Mouse (Mus musculus) kidney, adult 9 months (tissue): ENCODE measurements around the gene Pcmt1.
"Not testable (repeated sequence)": the region's sequence is repeated elsewhere in the genome, so short reads cannot be mapped to it uniquely, and the experiment has no call there.

Experiments used
- DNase-seq: peaks from one replicate; pipeline ENCODE4 v3.0.0; 2022

The Pcmt1 gene

DNA sequence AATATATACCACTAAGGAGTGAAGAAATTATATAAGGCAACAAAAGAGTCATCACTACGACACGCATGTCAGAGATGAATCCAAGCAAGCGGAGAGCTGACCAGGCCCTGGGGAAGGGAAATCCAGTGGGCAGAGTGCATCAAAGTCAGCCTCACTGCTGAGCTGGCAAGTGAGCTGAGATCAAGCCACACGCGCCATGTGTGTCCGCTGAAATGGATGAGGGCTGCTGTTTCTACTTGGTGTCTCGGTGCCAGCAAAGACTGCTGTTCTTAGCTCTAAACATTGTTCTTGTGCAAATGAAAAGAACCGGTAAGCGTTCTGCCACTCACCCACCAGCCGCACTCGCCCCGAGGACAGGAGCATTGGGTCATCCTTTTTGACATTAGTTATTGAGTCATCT, 40.6 kb downstream of the Pcmt1 start:
- no peak for DNase-seq

DNA sequence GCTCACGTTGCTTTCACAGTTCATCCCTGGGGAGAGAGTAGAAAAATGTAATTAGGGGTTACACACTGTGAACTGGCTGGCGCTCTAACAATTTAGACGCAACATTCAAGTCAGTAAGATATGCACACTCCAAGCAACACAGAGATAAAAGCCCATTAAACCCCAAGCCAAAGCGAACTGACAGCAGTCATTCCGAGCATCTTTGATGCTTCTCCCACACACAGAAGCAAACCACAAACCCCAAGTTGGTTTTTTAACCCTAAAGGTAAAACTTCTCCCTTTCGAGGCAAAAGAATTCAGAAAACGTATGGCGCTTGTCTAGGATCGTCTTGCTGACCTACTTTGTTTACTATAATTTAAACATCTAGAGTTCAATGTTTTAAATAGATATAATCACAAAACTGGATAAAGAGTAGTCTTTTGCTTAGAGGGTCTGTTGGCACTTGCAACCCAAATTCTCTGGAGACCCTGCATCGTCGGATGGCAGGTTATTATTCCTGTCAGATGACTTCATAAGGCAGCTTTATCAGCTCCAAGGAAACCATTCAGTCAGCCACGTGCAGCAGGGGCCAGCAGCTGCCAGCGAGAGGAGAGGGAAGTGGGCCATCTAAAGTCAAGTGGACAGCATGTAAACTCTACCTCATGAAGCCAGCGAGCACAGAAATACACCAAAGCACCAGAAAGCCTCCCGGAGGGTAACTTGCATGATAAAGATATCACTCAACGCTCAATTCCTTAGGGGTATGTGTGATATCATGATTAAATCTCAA, 49.8 kb downstream of the Pcmt1 start:
- DNase-seq, result no peak

DNA sequence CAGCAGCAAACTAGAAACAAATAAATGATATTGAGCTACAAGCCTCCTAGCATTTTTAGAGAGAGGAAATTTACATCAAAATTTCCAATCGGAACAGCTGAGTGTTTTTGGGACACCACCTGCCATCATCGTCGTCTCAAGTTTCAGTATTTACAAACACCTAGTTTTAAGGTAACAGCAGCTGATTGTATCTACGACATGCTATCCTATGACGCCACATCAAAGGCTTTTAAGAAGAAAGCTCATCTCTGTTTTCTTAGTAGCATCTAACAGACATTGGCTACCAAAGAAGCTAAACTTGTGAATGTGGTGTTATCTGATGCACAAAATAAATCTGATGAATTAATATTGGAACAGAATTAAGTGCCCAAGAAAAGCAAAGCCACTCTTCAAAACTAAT, 50.6 kb downstream of the Pcmt1 start:
- DNase-seq, result no peak

DNA sequence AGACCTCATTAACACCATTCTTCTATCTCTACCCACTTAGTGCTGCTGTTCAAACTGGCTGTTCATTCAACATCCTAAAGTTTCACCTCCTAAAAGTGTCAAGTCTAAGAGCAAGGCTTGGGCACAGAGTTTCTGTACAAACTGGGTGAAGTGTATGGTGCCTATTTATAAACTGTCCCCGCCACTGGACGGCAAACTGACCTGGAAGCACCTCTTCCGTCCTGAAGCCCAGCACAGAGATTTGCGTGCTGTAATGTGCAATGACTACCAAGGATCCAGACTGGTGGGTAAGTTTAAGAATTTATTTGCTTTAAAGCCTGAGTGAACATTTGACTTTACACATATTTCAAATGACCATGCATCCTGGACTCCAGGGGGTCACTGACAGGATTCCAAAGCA, 51.8 kb downstream of the Pcmt1 start:
- no peak for DNase-seq

DNA sequence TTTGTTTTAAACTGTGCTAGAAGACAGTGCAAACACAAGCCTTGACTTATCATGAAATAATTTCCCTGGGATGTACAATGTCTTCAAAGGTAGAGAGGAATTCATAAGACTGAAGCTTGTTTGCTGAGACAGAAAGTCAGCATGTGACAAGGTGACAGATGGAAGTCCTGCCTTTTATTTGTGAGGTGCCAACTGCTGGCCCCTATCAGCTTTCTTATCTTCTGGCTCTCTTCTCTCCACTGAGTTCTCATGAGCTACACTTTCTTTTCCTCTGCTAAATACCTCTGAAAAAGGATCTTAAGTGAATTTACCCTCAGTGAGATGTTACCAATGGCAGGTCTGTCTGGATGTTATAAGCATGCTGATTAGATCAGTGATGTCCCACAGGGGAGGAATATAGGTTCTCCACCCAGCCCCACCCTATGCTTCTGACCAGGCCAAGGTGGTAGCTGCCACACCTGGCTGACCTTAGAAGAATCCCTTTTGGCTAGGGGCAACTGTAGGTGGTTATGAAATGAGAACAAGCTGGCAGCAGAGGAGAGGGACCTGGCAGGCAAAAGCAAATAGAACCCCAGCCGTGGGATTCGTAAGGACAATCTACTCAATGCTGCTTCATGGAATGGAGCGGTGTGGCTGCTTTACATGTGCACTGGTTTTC, 56.9 kb downstream of the Pcmt1 start:
- DNase-seq, result no peak

DNA sequence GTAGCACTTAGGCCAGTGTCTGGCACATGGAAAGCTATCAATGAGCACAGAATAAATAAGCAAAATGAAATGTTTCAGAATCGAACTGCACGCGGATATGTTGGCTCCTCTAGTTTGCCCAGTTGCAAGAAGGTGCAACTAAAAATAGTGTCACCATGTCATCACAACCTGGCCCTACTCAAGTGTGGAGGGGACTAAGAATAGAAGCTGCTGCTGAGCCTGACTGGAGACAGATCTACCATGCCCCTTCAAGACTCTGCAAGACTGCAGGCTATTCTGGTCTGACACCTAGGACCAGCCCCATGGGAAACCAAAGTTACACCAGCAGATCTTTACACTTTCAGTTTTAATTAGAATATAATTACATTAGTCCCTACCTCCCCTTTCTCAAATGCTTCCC, 58.6 kb downstream of the Pcmt1 start:
- DNase-seq, result no peak

DNA sequence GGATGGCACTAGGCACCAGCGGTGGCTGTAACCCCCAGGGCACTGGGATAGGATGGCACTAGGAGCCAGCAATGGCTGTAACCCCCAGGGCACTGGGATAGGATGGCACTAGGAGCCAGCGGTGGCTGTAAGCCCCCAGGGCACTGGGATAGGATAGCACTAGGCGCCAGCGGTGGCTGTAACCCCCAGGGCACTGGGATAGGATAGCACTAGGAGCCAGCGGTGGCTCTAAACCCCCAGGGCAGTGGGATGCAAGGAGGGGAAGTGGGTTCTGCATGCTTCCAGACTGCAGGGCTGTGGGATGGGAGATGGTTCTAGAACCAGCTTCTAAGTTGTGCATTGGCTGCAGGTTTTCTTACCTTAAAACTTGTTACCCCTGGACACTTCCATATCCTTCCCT, 60.2 kb downstream of the Pcmt1 start:
- DNase-seq, result no peak

DNA sequence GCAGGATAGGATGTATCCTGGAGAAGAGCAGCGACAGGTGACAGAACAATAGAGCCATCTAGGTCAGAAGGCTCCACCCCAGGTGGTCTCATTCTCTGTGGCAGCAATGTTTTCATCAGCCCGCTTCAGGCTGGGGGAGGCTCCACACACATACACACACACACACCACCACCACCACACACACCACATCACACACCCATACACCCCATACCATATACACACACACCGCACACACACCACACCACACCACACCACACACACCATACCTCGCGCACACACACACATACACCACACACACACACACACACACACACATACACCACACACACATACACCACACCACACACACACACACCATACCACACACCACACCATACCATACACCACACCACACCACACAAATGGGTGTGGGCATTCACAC, 61.1 kb downstream of the Pcmt1 start:
- DNase-seq, result no peak

DNA sequence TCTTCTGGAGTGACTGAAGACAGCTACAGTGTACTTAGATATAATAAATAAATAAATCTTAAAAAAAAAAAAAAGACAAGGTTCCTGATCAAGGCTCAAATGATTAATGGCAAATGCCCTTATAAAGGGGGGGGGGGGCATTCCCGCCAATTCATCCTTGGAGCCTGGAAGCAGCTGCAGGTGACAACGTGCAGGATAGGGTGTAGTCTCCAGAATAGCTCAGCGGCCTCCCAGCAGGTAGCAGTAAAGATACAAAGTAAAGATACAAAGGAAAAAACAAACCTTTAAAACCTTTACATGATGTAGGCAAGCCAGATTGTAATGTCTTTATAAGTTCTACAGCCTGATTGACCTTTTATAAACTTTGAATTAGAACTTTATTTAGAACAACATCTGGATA, 63.4 kb downstream of the Pcmt1 start:
- not testable (repeated sequence) for DNase-seq

DNA sequence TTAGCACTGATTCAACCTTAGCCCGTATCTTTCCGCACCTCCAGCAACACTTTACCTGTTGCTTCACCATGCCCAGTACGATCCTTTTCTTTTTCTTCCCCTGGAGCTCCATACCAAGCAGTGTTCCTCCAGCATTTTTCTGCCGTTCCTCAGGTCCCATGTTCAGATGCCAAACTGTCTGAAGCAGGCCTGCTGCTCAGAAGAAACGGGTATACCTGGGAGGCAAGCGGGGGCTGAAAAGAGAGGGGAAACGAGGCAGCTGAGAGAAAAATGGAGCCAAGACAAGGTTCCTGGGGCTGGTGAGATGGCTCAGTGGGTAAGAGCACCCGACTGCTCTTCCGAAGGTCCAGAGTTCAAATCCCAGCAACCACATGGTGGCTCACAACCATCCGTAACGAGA, 63.8 kb downstream of the Pcmt1 start:
- not testable (repeated sequence) for DNase-seq

DNA sequence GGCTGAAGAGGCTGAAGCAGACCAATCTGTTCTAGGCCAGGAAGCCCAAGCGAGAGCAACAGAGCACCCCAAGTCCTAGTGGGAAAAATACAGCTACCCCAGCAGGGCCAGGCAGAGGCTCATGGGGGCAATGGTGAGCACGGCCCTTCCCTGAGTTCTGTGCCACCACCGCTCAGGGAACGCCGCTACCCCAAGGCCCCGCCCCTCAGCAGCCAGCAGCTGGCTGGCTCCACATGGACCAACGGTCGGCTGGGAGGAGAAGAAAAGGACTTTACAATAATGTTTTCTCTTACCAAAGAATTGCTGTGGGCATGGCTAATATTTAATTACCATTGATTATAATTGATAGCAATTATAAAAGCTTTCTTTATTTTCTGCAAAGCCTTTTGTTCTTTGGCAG, 66.1 kb downstream of the Pcmt1 start:
- DNase-seq, result no peak

DNA sequence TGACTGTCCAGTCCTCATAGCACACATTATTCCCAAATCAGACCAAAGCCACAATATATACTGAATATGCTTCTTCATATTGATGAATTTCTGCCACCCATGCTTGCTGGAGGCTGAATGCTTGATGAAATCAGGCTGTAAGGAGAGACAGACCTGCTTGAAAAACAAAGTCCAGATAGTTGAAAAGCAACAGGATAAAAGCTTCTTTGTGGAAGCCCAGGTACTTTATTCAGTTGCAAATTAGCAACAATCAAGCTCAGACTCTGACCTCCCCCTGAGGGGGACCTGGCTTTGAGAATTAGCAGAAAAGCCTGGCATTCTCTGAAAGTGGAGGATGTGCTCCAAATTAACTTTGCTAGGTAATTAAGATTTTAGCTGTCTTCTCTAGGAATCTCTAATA, 68.7 kb downstream of the Pcmt1 start:
- DNase-seq, result not testable (repeated sequence)

DNA sequence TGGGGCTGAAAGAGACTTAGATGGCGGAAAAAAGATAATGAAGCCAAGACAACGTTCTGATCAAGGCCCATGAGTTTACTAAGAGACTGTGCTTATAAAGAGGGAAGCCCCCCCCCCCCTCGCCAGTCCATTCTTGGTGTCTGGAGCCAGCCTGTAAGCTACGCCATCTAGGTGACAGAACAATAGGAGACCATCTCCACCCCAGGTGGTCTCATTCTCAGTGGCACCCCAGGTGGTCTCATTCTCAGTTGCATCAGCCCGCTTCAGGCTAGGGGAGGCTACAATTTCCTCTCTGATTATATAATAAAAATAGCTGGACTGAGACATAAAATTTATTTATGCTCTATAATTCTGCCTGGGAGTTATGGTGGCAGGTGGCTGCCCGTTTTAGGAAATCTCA, 69.3 kb downstream of the Pcmt1 start:
- no peak for DNase-seq

DNA sequence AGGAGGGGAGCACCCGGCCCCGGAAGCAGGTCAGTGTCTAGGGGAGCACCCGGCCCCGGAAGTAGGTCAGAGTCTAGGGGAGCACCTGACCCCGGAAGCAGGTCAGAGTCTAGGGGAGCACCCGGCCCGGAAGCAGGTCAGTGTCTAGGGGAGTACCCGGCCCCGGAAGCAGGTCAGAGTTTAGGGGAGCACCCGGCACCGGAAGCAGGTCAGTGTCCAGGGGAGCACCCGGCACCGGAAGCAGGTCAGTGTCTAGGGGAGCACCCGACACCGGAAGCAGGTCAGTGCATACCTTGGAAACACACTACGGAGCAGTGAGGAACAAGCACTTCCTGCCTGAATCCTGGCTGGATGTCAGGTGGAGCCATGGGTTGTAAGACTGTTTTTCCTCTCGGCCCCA, 72.3 kb downstream of the Pcmt1 start:
- no peak for DNase-seq

DNA sequence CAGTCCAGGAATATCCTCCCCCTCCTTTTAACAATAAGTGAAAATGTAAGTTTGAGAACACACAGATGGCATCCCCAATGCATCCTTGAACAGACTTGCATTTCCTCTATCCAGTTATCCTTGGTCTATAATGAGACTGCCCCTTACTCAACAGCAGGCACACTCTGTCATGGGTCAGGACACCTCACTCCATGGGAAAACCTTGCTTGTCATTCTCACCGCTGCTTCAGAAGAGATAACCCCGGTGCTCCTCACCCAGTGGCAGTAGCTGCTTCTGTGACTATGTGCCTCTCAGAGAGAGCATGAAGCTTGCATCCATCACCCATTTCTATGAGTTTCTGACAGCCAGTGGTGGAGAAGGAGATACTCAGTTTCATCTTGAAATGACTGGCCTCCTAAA, 74.5 kb downstream of the Pcmt1 start:
- no peak for DNase-seq

DNA sequence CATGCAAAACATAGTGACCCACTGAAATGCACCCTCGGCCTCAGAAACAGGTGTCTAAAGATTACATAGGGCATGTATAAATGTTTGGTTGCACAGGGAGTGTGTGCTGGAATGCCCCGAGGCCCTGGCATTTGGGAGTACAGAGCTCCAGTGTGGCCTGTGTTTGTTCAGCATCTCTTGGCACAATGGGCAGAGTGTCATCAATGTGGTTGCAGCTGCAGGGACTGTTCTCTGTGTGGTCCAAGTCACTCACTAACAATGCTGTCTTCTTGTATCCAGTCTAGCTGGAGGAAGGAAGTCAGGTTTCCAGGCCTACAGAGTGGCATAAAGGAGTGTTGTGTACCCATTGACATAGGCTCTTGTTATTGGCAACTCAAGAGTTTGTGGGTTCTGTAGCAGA, 75.8 kb downstream of the Pcmt1 start:
- no peak for DNase-seq

DNA sequence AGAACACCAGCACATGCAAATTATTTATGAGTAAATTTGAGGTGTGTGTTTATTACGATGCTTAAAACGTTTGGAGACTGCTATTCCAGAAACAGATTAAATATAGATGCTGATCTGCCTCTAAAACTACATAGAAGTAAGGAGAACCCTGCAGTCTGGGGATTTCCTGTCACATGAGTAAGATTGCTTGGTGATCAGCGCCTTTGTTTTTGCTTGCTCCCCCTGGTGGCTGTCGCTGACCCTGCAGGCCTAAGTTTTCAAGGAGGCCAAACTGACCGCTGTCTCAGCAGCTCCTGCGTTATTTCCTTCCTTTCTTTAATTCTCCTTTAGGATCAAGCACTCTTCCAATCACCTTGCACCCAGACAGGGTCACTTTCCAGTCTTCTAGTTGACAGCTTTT, 80.3 kb downstream of the Pcmt1 start:
- peak; percentile 83 for DNase-seq

DNA sequence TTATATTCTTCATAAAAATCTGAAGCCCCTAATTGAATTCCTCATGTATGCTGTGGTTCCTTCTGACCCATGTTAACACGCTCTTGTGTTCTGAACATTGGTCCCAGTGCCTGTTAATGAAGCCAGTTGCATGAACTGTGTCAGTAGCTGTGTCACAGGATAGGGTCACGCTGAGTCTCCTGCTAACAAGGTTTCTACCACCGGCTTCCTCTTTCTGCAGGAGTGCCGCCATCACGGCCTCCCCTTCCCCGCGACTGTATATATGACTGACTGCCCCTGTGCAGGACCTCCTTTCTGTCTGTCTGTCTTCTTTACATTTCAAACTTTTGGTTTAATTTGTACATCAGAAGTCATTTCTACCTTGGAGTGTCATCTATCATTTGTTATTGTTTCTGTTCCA, 82.8 kb downstream of the Pcmt1 start:
- no peak for DNase-seq

DNA sequence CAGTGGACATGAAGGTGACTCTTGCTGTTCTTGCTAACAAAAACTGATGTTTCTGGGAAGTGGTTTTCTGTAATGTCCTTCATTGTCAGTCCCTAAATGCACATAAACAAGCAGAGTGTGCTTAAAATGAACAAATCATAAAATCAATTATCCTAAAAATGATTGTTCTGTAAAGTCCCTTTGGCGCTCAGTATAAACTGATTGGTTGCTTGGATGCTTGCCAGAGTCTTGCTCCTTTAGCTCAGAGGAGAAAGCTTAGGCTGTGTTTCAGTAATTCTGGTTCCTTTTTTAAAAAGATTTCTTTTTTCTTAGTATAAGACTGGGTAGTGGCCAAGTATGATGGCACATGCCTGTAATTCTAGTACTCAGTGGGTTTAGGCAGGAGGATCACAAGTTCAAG, 84.7 kb downstream of the Pcmt1 start:
- no peak for DNase-seq

DNA sequence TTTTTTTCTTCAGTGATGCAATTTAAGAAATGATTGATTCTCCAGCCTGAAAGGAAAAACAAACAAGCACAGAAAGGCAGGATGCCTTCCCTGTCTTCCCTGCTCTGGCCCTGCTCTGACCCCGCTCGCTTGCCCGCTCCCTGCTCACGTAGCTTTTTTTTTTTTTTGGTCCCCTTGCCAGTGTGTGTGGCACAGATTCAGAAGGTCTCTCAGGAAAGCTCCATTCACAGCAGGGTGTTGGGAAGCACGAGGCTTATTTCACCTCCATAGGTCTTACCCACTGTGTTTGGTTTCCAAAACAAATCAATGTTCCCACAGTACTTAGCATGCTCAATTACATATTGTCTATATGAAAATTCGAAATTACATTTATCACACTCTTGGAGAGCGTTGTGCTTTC, 86.1 kb downstream of the Pcmt1 start:
- no peak for DNase-seq

DNA sequence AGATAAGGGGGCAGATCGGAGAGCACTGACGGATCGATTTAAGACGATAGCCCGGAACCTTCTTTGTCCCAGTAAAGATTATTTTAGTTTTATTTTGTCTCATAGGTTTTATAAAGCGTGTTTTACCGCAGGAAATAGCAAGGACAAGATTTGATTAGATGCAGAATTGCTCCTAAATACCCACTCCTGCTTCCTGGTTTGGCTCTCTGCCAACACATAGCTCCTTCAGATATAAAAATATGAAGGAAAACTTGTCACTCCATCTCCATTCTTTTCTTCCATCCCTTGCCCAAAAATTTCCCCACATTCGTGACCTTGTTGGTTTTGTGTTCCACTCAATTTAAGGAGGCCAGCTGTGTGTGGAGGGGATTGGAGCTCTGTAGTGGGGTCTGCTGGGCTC, 90.1 kb downstream of the Pcmt1 start:
- DNase-seq, result no peak

DNA sequence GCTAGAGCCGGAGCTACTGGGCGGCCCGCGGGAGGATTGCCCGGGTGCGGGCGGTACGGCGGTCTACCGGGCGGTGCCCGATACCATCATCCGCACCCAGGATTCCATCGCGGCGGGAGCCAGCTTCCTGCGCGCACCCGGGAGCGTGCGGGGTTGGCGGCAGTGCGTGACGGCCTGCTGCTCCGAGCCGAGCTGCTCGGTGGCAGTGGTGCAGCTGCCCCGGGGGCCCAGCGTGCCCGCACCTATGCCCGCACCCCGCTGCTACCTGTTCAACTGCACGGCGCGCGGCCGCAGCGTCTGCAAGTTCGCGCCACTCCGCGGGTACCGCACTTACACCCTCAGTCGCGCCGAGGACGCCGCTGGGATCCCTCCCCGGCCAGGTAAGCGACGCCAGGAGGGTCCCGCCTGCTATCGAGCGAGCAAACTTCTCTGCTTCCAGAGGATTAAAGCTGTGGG, 90.7 kb downstream of the Pcmt1 start:
- no peak for DNase-seq

DNA sequence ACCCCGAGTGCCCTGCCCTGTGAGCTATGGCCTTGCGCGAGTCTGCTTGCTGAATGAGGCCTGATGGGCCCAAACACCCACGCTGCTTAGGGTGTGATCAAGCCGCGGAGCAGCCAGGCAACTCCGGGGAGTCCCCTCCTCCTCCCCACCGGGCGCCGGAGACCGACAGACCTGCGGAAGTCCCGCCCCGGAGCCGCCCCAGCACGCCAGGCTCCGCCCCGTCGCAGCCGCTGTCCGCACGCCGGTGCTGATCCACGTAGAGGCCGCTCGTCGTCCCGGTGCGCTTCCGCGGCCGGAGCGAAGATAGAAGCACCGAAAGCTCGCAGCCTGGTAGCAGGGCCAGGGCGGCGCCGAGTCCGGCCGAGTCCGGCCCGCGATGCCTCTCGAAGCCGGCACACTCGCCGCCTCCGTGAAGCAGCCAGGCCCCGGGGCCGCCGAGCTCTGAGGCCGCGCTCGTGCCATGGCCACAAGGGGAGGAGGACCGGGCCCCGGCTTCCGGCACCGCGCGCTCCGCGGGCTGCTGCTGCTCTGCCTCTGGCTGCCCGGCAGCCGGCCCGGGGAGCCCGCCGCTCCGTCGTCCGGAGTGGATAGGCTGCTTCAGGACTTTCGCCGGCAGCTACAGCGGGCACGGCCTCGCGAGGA, 91.2 kb downstream of the Pcmt1 start, which contains the start of gene Lrp11:
TSS of gene Lrp11 (plus strand) at position 209 of the 642 bp plus-strand sequence.
- peak; percentile 91 for DNase-seq

DNA sequence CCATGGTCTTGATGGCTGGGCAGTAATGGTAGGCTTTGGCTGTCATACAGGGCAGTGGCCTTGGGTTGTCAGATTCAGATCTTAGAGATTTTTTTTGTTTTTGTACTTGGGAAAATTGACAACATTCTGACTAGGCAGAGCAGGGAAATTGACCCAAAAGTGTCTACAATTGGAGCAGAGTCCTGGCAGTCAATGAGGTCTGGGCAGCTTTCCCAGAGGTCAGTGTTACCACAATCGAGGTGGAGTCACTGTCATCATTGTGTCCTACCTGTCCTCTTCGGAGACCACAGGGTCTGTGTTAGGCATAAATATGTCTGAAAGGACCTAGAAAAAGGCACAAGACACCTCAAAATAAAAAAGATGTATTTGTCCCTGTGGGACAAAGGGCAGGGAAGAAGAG, 94.2 kb downstream of the Pcmt1 start:
- no peak for DNase-seq
